Comparison of ENCODE assay signal across 8 mouse cellular contexts in the genomic region with DNA sequence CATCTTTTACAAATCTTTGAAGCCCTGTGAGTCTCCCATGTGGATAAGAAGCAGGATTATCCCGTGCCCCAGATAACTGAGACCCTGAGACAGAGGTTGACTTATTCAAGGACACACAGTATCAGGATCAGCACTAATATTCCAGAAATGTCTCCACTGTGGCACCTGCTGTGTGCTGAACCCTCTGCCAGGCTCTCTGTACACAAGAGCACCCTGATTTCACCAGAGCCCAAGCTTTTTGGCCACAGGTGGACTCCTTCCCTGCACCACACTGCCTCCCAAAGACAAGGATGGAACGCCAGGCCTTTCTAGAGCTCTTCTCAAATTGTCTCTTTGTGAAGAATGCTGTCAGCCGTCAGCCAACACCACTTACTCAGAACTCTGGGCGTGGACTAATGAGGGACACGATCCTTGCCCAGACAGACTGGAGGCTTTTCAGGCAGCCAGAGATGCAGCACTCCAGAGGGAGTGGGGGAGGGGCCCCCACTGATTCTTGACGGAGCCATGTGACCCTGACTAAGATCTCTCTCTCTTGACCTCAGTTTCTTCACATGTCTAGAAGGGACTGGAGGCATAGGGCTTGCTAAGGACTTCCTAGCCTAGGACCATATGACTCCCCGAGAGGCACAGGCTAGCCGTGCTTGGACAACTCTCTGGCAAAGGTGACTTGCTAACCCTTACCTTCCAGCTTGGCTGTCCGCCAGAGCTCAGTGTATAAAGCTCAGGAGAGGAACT.
A peak's percentile ranks its signal among the peaks of the same experiment; 100 is the strongest.
DNase-seq lines count a peak whose midpoint lies in the region; ATAC-seq and TF ChIP-seq lines count a peak whose summit lies in the region.

No protein-coding gene starts in this region.

- TF ChIP-seq CTCF in cerebellum, adult 2 months (IDR thresholded peaks at IDR 0.05; ENCODE audit: borderline replicate concordance, insufficient read depth, low read depth, low read length), result no peak

- H3K27ac ChIP-seq in heart, embryonic 11.5 days (ENCODE audit: low read depth, low read length), result peak overlapping the region; percentile 42
- H3K27ac ChIP-seq in limb, embryonic 10.5 days, result peak overlapping the region; percentile 59
- H3K27ac ChIP-seq in stomach, embryonic 14.5 days (ENCODE audit: low read length), result peak overlapping the region; percentile 44; the same call in 1 of the 2 replicates
- no peak overlapping the region for H3K27ac ChIP-seq in cerebellum, adult 2 months (ENCODE audit: insufficient read depth, low read length)

- WGBS in heart, embryonic 11.5 days (ENCODE audit: insufficient replicate concordance), result 19% methylated on average over 9 of the region's 9 CpGs
- WGBS in limb, embryonic 10.5 days, result 29% methylated on average over 9 of the region's 9 CpGs
- 18% methylated on average over 9 of the region's 9 CpGs for WGBS in stomach, embryonic 14.5 days
- 33% methylated on average over 9 of the region's 9 CpGs for WGBS in cerebellum, adult 2 months

- peaks cover 39% of the 10 kb centered on the region for H3K4me1 ChIP-seq in heart, embryonic 11.5 days (ENCODE audit: control insufficient read depth, insufficient read depth, low read length)
- H3K4me1 ChIP-seq in limb, embryonic 10.5 days, result peaks cover 42% of the 10 kb centered on the region
- peaks cover 34% of the 10 kb centered on the region for H3K4me1 ChIP-seq in stomach, embryonic 14.5 days (ENCODE audit: control insufficient read depth, insufficient read depth, low read length)
- no peaks in the 10 kb centered on the region for H3K4me1 ChIP-seq in cerebellum, adult 2 months (ENCODE audit: control insufficient read depth, insufficient read depth, low read length)

- no peak overlapping the region for H3K4me3 ChIP-seq in heart, embryonic 11.5 days (ENCODE audit: low read depth, low read length)
- H3K4me3 ChIP-seq in limb, embryonic 10.5 days, result no peak overlapping the region
- no peak overlapping the region for H3K4me3 ChIP-seq in stomach, embryonic 14.5 days (ENCODE audit: low read depth, low read length)
- H3K4me3 ChIP-seq in cerebellum, adult 2 months (replicated peaks; ENCODE audit: insufficient read depth, low read depth, low read length), result no peak overlapping the region

- DNase-seq in adrenal gland, postnatal 36 days, result peak; percentile 13 to 39
- no peak for DNase-seq in adrenal gland, postnatal 4 days (ENCODE audit: low spot score in 2 of 2)
- peak; percentile 20 for DNase-seq in brain, adult 2 months (ENCODE audit: low read depth, low spot score)
- DNase-seq in limb, embryonic 10.5 days (ENCODE audit: low spot score), result no peak
- no peak for DNase-seq in layer of hippocampus, adult 9-11 months
- no peak for DNase-seq in cerebellum, adult 2 months

- peak overlapping the region; percentile 7 for H3K4me2 ChIP-seq in heart, embryonic 11.5 days
- H3K4me2 ChIP-seq in stomach, embryonic 14.5 days (replicated peaks; ENCODE audit: low read depth, low read length), result no peak overlapping the region

- ATAC-seq in heart, embryonic 11.5 days (replicated peaks; ENCODE audit: insufficient number of reproducible peaks, low FRiP score, low TSS enrichment), result peak; percentile 40
- ATAC-seq in stomach, embryonic 14.5 days (ENCODE audit: insufficient number of reproducible peaks, insufficient read depth, low FRiP score, low read depth), result peak; percentile 70; the same call in 1 of the 2 replicates

- no peak overlapping the region for H3K9ac ChIP-seq in heart, embryonic 11.5 days (ENCODE audit: low read depth, low read length)
- no peak overlapping the region for H3K9ac ChIP-seq in stomach, embryonic 14.5 days (replicated peaks; ENCODE audit: low read depth, low read length)

- no peak for TF ChIP-seq POLR2A in cerebellum, adult 2 months (IDR thresholded peaks at IDR 0.05; ENCODE audit: borderline replicate concordance, insufficient read depth, low read length)

- H3K27me3 ChIP-seq in heart, embryonic 11.5 days (ENCODE audit: control insufficient read depth, insufficient read depth, low read length), result no peaks in the 10 kb centered on the region
- peaks cover 6% of the 10 kb centered on the region; the same call in 1 of the 2 replicates for H3K27me3 ChIP-seq in limb, embryonic 10.5 days (ENCODE audit: low read depth, poor library complexity, severe bottlenecking)
- no peaks in the 10 kb centered on the region for H3K27me3 ChIP-seq in stomach, embryonic 14.5 days (ENCODE audit: control insufficient read depth, insufficient read depth, low read length)
- no peaks in the 10 kb centered on the region for H3K27me3 ChIP-seq in cerebellum, adult 2 months (ENCODE audit: control insufficient read depth, insufficient read depth, low read length)

- H3K9me3 ChIP-seq in heart, embryonic 11.5 days (replicated peaks; ENCODE audit: control insufficient read depth, low read length), result no peaks in the 10 kb centered on the region
- no peaks in the 10 kb centered on the region for H3K9me3 ChIP-seq in limb, embryonic 10.5 days (replicated peaks)
- no peaks in the 10 kb centered on the region for H3K9me3 ChIP-seq in stomach, embryonic 14.5 days (ENCODE audit: control insufficient read depth, low read depth, low read length)

- no peaks in the 10 kb centered on the region for H3K36me3 ChIP-seq in heart, embryonic 11.5 days (ENCODE audit: control insufficient read depth, insufficient read depth, low read length)
- no peaks in the 10 kb centered on the region for H3K36me3 ChIP-seq in limb, embryonic 10.5 days
- no peaks in the 10 kb centered on the region for H3K36me3 ChIP-seq in stomach, embryonic 14.5 days (ENCODE audit: control insufficient read depth, insufficient read depth, low read length)

Comparison
In these comparisons a context has a peak if more than half of its experiments do, and no peak if none do; other contexts are left out.
1. DNase-seq: peak in adrenal gland, postnatal 36 days (2 of 2) and brain, adult 2 months (single experiment); none in adrenal gland, postnatal 4 days (0 of 2), limb, embryonic 10.5 days (single experiment), layer of hippocampus, adult 9-11 months (single experiment) and cerebellum, adult 2 months (0 of 2).